Mouse (Mus musculus) gastrocnemius, postnatal 10 days (tissue): ENCODE results near the gene Rex1bd. TPM values are rescaled to one million over a fixed set of nuclear protein-coding genes. Genes with fewer than 3 reads are reported as not detected.

Experiments
- DNase-seq: peaks from one replicate; pipeline ENCODE4 v3.0.0; 2021; ENCODE audit warnings: mixed read lengths
- long read RNA-seq, 2 experiments: library from polyadenylated mRNA; stranded (forward); transcript quantifications; one replicate each; pipeline ENCODE4 v2.0.0; 2021
- total RNA-seq, 2 experiments: library from RNA; stranded (reverse); gene quantifications; 2 replicates each; pipeline ENCODE4 v1.2.3; 2021

Rex1bd gene
- 100 to 1,000 TPM; 120 to 129 TPM for total RNA-seq
- long read RNA-seq, experiment 1, transcript Rex1bd-207 (3 exons, 542 nt) = minor isoform, 22 of 67 reads
- long read RNA-seq, experiment 1, transcript Rex1bd-201 (5 exons, 671 nt) = major isoform, 38 of 67 reads
- long read RNA-seq, experiment 1, partial matches to known transcripts = 1 of 67 reads
- long read RNA-seq, experiment 1, other reads (novel, unspliced or antisense) = 2 of 67 reads
- long read RNA-seq, experiment 2, transcript Rex1bd-201 (5 exons, 671 nt) = major isoform, 29 of 63 reads
- long read RNA-seq, experiment 2, transcript Rex1bd-207 (3 exons, 542 nt) = minor isoform, 28 of 63 reads
- long read RNA-seq, experiment 2, partial matches to known transcripts = 1 of 63 reads
- long read RNA-seq, experiment 2, other reads (novel, unspliced or antisense) = 2 of 63 reads

DNA sequence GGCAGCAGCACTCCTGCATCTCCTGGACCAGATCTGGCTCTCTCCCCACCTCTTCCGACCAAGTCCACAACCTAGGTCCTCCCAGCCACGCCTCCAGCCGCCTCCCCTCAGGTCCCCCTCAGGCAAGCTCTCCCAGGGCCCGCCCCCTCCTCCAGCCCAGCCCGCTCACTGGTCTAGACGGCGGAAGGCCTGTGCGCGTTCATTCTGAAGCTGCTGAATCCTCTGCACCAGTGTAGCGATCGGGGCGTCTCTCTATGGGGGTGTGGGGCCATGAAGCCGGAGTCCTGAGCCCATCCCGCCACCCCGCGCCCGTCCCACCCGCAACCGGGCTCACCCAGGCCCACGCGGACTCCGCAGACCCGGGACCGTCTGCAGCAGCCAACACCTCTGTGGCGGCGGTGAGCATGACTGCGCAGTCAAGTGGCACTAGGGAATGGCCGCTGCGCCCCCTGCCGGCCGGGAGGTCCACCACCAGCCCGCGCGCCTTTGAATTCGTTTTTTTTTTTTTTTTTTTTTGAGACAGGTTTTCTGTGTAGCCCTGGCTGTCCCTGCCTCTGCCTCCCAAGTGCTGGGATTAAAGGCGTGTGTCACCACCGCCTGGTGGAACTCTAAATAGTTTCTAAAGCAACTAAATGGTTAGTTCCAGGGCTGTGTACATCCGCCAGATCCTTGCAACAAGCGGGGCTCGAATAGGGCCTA lies at the start of gene Rex1bd:
Rex1bd (minus strand) TSS at position 425 of the 699 bp plus-strand sequence.
- DNase-seq = peak; percentile 96

DNA sequence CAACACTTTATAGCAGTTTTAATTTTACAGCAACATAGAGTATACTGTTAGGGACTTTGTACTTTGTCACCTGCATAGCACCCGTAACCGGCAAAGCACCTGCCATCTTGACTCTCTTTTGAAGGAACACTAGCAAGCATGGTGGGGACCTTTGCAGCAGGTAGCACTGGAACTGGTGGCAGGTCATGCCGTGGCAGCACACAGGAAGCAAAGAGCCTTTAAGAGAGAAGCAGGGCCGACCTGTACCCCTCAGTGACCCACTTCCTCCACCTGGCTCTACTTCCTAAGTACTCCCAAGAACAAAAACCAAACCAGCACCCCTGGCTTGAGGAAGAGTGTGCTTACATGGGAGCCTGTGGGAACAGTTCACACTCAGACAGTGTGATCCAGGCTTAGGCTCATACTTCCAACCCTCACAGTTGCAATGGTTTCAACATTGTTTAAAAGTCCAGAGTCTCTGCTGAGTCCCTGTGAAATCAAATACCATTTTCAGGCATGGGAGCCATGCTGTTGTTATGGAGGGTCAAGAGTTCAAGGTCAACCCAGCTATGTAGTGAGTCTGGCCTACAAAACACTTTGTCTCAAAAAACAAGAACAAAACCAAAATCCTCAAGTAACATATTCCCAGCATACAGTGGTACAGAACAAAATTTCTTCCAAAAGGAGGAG lies 48.7 kb upstream of the Rex1bd start:
- no peak for DNase-seq

DNA sequence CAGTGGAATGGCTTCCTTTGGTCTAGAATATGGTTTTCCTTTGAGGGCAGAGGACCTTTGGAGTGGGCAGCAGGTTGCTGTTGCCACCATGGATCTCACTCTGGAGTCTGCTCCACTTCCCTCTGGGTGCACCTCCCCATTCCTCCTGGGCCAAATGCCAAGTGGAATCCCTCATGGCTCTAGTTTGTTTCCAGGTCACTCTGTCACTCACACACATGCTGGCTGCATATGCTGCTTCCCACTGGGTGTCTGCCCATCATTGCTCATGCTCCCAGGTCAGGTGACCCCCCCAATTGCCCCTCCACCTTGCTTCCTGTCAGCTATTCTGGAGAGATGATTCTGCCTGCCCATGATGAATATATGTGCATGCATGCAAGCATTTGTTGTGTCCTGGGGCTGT lies 47.2 kb upstream of the Rex1bd start:
- DNase-seq = peak; percentile 57

DNA sequence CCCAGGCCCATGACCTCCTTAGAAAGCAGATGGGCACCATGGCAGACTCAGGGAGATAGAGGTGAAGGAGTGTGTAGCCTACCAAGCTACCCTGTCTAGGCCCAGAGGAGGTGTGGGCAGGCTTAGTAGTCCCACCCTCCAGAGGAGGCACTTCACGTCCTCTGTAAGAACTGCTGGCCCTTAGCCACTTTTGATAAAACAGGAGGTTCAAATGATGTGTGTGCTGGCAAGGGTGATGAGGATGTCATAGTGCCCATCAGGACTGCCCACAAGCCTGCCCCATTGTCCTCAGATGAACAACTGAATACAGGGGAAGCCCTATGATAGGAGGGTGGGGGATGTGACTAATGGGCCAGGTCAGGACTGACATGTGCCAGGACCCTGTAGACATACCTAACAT lies 46.3 kb upstream of the Rex1bd start:
- DNase-seq = no peak

DNA sequence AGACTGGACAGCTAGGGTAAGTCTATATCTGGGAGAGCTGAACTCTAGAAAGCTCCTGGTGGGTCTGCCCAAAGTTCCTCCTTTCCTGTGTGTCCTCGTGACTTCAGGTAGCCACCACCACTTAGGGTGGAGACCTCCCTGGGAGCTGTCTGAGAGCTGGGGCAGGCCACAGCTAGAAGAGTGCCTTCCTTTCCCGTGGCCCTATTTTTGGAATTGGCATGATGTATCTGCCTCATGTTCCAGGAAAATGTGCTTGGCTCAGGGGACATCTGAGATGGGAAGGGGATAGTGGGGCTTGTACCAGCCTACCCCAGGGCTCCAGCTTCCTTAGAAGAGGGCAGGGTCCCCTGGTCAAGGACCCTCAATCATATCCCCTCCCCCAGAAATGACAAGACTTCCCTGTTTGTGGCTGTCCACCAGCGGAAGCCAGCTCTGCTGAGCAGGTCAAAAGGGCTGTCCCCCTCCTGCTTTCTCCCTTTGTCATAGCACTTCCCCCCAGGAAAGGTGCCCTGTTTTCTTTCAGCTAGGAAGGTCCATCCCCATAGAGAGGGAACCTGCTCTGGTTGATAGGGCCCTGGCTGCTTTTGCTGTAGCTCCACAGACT lies 45.1 kb upstream of the Rex1bd start:
- DNase-seq = no peak

DNA sequence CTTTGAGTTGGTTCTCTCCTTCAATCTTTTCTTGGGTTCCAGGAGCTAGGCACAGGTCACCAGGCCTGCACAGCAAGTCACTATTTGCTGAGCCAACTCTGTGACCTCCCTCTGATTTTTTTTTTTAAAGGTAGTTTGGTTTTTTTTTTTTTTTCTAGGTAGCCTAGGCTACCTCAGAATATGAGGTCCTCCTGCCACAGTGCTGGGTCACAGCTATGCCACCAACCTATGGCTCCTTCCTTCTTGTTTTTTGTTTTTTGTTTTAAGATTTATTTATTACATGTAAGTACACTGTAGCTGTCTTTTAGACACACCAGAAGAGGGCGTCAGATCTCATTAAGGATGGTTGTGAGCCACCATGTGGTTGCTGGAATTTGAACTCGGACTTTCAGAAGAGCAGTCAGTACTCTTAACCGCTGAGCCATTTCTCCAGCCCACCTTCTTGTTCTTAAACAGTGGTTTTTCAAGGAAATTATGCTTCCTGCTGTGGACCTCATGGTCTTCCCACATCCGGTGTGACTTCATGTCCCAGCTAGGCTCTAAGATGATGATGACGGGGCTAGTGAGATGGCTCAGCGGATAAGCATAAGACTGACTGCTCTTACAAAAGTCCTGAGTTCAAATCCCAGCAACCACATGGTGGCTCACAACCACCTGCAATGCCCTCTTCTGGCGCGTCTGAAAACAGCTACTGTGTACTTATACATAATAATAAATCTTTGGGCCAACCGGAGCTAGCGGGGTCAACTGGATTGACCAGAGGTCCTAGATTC lies 43.0 kb upstream of the Rex1bd start:
- no peak for DNase-seq

DNA sequence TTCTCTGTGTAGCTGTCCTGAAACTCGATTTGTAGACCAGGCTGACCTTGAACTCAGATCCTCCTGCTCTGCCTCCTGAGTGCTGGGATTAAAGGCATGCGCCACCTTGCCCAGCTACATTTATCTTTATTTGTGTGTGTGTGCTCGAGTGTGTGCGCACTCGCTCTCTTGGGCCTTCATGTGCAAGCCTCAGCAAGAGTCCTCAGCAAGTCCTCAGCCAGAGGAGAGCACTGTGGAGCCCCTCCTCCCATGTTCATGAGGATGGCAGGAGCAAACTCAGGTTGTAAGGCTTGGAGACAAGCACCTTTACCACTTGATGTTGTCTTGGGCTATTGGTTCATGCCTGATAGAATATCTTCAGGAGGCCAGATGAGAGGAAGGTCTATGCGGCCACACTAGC lies 41.2 kb upstream of the Rex1bd start:
- no peak for DNase-seq

DNA sequence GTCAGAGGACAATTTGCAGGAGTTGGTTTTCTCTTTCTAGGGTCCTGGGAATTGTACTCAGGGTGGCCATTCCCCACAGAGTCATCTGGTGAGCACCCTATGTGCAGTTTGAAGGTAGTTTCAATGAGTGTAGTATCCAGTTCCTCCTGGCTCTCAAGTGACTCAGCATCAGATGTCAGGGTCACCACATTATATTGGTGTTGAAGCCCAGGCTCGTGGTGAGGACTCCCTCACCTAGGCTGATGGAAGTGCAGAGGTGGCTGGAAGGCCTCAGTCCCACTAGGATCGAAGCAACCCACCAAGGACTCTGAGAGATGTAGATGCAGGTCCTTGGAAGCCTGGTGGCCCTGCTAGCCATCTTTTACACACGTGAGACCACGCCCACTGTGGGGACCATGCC lies 39.9 kb upstream of the Rex1bd start:
- no peak for DNase-seq

DNA sequence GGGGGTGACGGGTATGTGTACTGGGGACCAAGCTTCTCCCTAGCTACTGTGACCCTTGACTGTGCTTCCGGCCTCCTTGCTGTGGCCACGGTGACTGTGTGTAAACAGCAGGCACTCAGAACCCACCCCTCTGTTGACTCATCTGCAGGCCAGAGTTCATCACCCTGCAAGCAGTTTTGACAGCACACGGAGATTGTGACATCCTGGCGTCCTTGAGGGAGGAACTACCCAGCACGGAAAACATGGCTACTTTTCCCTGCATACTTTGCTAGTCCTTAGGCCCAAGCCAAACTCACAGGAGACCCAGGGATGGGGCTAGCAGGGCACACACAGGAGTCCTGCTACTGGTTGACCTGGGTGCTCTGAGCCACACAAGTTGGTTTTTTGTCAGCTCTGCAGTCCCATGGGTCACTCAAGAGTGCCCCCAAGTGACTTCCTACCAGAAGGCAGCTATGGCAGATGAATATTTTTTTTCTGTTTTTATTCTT lies 37.7 kb upstream of the Rex1bd start:
- DNase-seq = no peak

DNA sequence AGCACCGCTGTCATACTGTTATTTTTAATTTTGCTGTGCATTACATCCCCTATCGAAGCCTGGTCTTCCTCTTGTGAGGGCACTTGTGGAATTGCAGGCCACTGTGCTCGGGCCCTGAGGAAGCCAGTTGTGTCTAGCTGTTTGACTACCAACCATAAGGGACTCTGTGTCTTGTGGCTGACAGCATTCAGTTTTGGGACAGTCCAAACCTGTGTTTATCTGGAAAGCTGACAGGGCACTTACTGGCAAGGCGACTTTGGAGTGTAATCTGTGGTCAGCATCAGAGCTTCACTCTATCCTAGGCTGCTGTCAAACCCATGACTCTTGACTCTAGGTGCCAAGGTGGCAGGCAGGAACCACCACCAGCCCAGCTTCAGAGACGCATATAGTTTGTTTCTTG lies 34.5 kb upstream of the Rex1bd start:
- no peak for DNase-seq

DNA sequence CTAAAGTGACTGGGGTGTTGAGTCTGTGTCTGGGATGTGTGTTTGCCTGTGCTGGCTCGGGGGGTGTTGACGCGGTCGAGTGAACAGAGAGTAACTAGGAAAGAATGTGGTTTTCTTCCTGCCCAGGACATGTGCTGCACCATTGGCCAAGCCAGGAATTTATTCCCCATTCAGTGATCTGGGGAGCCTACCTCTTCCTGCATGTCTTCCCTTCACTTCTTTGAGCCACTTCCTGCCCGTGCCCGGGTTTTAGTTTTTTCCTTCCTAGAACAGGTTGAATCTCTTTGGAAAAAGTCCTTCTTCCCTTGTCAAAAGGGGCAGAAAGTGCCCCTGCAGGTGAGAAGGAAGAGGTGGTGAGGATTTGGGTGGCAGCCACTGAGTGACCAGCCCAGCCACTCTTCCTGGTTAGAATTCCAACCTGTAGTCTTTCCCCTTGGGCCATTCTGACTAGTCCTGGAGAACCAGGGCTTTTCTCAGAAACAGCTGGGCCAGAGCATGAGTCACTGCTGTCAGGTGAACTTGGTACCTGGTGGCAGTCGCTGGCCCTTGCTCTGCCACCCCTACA lies 34.0 kb upstream of the Rex1bd start:
- no peak for DNase-seq

DNA sequence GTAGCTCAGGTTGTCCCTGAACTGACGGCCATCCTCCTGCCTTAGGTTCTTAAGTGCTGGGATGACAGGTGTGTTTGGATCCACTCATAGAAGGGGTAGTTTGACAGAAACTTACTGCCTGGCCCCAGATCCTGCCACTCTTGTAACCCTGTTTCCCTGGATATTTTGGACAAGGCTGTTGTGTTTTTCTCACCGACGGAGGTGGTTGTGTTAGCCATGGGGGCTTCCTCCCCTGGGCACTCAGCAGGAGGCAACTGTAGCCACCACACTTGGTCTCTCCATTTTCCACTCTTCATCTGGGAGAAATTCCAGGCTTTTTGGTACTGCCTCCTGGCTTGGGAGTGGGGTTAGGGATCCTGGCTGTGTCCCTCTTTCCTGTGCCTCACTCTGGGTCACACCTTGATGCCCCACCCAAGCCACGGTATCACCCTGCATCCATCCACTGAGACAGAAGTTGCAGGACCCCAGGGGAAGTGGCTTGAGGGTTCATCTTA lies 33.5 kb upstream of the Rex1bd start:
- DNase-seq = no peak

DNA sequence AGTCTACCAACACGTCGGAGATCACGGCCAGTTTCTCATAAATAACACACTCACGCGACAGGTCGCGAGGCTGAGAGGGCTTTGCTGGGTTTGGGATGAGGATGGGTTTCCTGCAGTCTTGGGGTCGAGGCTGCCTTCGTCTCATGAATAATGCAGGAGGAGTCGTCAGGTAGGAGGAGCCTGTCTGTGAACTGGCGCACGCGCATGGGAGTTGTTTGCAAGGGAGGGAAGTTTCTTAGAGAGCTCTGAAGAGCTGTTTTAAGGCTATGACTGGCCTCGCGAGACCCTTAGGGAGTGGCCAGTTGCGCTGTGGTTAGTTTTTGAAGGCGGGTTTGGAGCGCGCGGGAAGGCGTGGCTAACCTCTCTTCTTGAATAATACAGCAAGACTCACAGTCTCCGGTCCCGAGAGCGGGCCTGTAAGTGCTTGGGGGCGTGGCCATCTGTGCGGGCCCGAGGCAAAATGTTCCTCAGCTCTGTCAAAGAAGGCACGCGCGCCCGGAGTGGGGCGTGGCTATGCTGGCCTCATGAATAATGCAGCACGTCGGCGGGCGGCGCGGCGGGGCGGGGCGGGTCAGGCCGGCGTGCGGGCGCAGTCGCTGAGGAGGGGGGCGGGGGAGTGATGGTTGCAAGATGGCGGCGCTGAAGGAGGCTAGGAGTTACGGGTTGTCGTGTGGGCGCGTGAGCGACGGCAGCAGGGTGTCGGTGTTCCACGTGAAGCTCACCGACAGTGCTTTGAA lies 32.7 kb upstream of the Rex1bd start, which contains the start of gene Ell:
Ell (plus strand) TSS at position 381 of the 737 bp plus-strand sequence.
- peak; percentile 99 for DNase-seq

DNA sequence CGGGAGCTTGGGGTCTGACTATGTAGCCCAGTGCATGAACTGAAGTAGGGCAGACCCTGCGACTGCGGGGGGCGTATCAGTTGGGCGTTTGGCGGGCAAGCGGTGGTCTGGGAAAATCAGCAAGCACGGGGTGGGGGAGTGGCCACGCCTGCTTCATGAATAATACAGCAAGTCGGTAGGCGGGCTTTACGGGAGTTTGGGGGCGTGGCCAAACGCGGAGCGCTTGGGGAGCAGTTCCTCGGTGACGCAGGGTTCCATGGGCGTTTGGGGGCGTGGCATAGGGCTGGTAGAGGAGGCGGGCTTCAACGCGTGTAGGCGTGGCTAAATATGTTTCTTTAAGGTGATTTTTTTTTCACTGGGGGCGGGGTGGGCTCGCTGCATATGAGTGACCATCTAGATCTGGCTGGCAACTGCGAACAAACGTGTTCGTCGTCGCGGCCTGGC lies 32.1 kb upstream of the Rex1bd start:
- peak; percentile 100 for DNase-seq

DNA sequence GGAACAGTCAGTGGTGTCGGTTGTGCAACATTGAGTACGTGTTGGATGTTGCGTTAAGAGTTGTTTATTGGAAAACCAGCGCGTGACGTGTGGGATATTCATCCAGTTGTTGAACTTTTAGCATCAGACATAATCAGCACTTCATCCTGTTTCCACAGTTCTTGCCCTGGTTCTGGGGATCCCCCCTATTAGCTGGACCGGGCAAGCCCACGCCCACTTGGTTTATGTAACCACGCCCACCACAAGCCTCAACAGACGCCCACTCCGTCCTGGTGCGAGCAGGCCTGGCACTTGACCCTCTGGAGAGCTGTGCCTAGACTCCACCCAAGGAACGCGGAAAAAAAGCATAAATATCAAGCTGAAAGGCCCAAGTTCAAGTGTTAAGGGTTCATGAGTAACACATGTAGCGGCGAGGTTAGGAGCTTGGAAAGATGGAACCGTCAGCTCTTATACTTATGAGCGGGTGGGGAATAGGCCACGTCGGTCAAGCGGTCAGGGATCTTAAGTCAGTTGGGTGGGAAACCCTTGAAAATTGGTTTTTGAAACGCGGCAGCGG lies 31.6 kb upstream of the Rex1bd start:
- no peak for DNase-seq

DNA sequence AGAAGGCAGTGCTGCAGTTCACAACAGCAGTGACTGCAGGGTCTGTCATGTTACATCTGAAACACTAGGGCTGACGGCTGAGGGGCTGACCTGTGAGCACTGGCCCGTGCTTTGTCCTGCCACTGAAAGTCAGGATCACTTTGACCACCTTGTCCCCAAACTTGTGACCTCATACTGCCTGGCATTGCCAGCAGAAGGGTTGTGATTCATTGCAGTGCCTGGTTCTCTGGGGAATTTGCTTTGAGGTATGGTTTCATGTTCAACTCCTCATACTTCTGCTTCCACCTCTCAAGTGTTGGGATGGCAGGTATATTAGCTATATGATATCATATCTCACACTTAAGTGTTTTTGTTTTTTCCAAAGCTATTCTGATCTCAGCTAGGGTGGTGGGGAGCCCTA lies 29.1 kb upstream of the Rex1bd start:
- no peak for DNase-seq

DNA sequence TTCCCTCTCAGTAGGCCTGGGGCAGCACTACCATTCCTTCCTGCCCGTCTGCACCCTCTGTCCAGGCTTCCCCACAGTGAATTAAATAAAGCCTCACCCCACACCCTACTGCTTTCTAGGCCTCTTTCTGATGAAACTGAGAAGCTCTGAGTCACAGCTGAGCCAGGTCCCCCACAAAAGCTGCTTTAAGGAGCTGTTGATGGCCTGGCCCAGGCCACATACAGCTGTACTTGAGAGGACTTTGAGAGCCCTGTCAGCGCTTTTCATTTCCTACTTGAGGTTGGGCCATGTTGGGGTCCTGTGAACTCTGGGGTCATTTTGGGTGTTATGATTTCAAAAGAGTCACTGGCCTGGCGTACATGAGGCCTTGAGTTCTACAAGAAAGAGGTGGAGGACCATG lies 28.7 kb upstream of the Rex1bd start:
- DNase-seq = no peak

DNA sequence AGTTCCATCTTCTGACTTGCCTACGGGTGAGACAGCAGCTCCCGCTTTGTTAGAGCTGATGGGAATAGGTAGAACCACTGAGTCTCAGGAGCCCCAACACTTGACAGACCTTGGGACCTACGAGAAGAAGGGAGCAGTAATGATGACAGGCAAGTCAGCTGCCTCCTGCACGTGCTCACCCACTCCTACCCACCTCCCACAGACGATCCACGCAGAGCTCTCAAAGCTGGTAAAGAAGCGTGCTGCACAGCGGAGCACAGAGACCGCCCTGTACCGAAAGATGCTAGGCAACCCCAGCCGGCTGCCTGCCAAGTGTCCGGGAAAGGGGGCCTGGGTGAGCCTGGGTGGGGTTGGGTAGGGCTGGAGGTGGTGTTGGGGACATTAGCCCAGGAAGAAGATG lies 27.7 kb upstream of the Rex1bd start:
- DNase-seq = no peak

DNA sequence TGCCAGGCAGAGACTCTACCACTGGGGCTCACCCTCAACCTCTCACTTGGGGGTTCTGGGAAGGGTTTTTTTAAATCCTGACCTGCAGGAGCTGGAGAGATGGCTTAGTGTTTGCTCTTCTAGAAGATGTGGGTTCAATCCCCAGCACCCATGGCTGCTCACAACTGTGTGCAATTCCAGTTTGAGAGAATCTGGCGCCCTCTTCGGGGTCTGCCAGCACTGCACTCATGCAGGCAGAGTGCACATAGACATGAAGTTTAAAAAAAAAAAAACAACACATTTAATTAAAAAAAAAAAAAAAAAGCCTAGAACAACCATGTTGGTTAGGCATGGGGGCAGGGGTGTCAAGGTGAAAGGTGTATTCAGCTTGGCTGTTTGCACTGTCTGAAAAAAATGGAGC lies 23.8 kb upstream of the Rex1bd start:
- no peak for DNase-seq

DNA sequence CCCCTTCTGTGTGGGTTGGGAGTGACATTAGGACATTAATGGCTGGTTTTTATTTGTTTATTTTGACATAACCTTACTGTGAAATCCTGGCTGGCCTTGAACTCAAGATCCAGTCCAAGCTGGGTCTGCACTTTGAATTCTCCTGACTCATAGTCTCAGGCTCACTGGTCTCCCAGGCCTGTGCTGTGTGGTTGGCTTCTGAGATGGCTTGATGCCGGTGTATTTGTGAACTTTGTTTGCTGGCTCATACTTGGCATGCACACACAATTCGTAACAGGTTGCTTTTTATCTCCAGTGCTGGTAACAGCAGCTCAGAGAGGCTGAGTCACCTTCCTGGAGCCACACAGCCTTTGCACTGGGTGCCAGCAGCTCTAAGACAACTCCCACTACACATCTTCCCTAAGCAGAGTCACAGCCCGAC lies 23.2 kb upstream of the Rex1bd start:
- DNase-seq = no peak
